Mouse (Mus musculus): Measurements from ENCODE around the gene Gm13757. TPM values are rescaled to one million over a fixed set of nuclear protein-coding genes. Genes with fewer than 3 reads are reported as not detected.
"Not testable (repeated sequence)": the region's sequence is repeated elsewhere in the genome, so short reads cannot be mapped to it uniquely, and the experiment has no call there.

Gene Gm13757
- polyA plus RNA-seq (2015; fragmentation: Nextera tagmentation; extraction: Ambion mirVana), result not detected in 2 replicates

DNA sequence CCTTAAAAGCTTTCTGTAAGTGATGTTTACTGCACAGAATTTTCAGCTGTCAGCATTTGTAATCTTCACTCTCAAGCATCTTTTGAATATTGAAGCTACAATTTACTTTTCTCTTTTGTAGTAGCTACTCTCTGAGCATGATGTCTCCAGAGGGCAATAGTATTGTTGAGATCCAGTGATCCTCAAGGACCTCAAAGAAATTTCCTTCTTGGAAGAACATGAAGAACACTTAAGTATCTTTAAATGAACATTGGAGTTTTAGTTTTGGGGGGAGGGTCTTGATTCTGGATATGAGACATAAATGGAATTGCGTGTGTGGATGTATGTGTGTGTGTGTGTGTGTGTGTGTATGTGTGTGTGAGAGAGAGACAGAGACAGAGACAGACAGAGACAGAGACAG, at the start of gene Gm13757:
Gene Gm13757 (minus strand): TSS at position 101 of the 400 bp plus-strand sequence.
- H3K36me3 ChIP-seq, result no peaks in the 10 kb centered on the region
- H3K4me3 ChIP-seq (replicated peaks), result no peak within 1 kb of the TSS
- H3K9ac ChIP-seq, result no peak within 1 kb of the TSS
- H3K9me3 ChIP-seq, result no peaks in the 10 kb centered on the region
- no peak within 1 kb of the TSS for H3K27ac ChIP-seq
- H3K4me1 ChIP-seq (replicated peaks), result no peaks in the 10 kb centered on the region
- H3K4me2 ChIP-seq (replicated peaks), result no peak within 1 kb of the TSS
- no peaks in the 10 kb centered on the region for H3K27me3 ChIP-seq (replicated peaks)
- ATAC-seq, result no peak
- WGBS, result 82% methylated on average over 1 of the region's 1 CpGs

DNA sequence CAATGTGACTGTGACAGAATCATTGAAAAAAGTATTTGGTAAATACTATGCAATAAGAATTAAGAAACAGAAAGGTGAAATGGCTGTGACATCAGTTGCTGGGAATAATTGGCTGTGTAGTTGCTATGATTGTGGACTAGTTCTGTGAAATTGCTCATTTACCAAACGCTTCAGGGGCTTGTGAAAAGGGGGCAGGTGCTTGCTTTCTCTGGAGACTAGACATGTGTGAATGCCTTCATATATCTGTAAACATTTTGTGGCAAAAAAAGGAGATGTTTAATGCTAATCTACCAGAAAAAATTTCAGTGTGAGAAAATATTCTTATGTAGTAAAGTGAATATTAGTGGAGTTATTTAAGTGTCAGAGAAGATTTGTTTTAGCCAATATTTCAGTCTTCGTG, 44.1 kb upstream of the Gm13757 start, which contains the start of gene Olfr1185-ps1:
Gene Olfr1185-ps1 (plus strand): TSS at position 301 of the 400 bp plus-strand sequence.
- Histone ChIP-seq H3K4me3 (replicated peaks) (no peak within 1 kb of the TSS), H3K4me2 (replicated peaks) (no peak within 1 kb of the TSS), H3K27me3 (replicated peaks) (no peaks in the 10 kb centered on the region), H3K4me1 (replicated peaks) (no peaks in the 10 kb centered on the region), H3K9ac (no peak within 1 kb of the TSS), H3K9me3 (no peaks in the 10 kb centered on the region), H3K36me3 (no peaks in the 10 kb centered on the region), H3K27ac (no peak within 1 kb of the TSS)
- WGBS, result 58% methylated on average over 2 of the region's 2 CpGs
- ATAC-seq, result no peak

DNA sequence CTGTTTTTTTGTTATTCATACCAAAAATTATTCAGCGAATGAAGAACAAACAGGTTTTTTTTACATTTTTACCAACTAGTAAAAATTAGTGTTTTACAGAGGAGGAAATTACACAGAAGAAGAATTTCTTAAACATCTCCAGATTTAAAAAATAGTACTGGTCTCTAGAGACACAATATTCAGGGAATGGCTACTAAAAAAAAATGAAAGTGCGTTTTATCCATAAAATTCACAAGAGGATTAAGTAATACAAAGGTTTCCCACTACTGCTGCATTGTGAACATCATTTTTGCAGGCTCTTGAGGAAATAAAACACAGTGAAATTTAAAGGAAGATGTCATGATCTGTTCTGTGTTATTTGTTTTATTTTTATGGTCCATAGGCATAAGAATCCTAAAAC, 34.4 kb upstream of the Gm13757 start, which contains the start of gene Olfr1184:
Gene Olfr1184 (plus strand): TSS at position 301 of the 400 bp plus-strand sequence.
- WGBS, result 90% methylated on average over 2 of the region's 2 CpGs
- no peak for ATAC-seq
- H3K4me3 ChIP-seq (replicated peaks), result no peak within 1 kb of the TSS
- no peaks in the 10 kb centered on the region for H3K9me3 ChIP-seq
- no peaks in the 10 kb centered on the region for H3K27me3 ChIP-seq (replicated peaks)
- no peaks in the 10 kb centered on the region for H3K36me3 ChIP-seq
- no peaks in the 10 kb centered on the region for H3K4me1 ChIP-seq (replicated peaks)
- H3K4me2 ChIP-seq (replicated peaks), result no peak within 1 kb of the TSS
- H3K9ac ChIP-seq, result no peak within 1 kb of the TSS
- no peak within 1 kb of the TSS for H3K27ac ChIP-seq

DNA sequence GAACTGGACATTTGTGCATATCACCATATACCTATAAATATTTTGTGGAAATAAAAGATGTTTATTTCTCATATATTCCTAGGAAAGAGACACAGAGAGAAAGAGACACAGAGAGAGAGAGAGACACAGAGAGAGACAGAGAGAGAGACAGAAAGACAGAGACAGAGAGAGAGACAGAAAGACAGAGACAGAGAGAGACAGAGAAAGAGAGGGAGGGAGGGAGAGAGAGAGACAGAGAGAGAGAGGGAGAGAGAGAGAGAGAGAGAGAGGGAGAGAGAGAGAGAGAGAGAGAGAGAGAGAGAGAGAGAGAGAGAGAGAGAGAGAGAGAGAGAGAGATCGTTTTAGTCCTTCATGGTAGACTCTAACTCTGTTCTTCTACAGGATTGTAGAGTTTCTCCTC, 5.6 kb upstream of the Gm13757 start, which contains the start of gene Olfr1183:
Gene Olfr1183 (plus strand): TSS at position 301 of the 400 bp plus-strand sequence.
- ATAC-seq; H3K9ac ChIP-seq; H3K4me2 ChIP-seq (replicated peaks); H3K27ac ChIP-seq; H3K4me1 ChIP-seq (replicated peaks); H3K27me3 ChIP-seq (replicated peaks); H3K4me3 ChIP-seq (replicated peaks); H3K36me3 ChIP-seq; H3K9me3 ChIP-seq: not testable (repeated sequence)
- WGBS, result 85% methylated on average over 1 of the region's 1 CpGs

DNA sequence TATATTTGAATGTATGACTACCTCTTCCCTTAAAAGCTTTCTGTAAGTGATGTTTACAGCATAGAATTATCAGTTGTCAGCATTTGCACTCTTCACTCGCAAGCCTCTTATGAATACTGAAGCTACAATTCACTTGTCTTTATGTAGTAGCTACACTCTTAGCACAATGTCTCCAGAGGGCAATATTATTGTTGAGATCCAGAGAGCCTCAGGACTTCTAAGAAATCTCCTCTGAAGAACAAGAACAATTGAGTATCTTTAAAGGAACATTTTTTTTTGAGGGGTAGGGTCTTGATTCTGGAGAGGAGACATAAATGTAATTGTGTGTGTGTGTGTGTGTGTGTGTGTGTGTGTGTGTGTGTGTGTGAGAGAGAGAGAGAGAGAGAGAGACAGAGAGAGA, 22.9 kb downstream of the Gm13757 start, which contains the start of gene Olfr1181:
Gene Olfr1181 (minus strand): TSS at position 101 of the 400 bp plus-strand sequence.
- WGBS, result 79% methylated on average over 1 of the region's 1 CpGs
- Histone ChIP-seq H3K9ac (no peak within 1 kb of the TSS), H3K4me1 (replicated peaks) (no peaks in the 10 kb centered on the region), H3K4me2 (replicated peaks) (no peak within 1 kb of the TSS), H3K36me3 (no peaks in the 10 kb centered on the region), H3K9me3 (no peaks in the 10 kb centered on the region), H3K4me3 (replicated peaks) (no peak within 1 kb of the TSS), H3K27me3 (replicated peaks) (no peaks in the 10 kb centered on the region), H3K27ac (no peak within 1 kb of the TSS)
- no peak for ATAC-seq

DNA sequence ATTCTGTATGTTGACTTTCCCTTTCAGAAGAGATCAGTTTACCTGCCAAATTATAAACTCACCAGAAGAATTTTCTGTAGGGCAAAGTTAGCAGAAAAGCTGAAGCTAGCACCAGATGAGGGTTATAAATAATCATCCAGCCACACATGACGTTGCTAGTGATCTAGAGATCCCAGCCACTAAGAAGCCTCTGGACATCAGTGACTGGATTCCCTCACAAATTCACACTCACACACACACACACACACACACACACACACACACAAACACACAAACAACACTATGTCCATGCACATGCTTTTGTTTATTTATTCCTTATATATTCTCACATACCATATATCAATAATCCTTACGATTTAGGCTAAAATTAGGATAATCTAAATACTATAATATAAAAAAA, 29.9 kb downstream of the Gm13757 start, which contains the start of gene Olfr1180:
Gene Olfr1180 (minus strand): TSS at position 101 of the 400 bp plus-strand sequence.
- H3K9ac ChIP-seq, result no peak within 1 kb of the TSS
- no peaks in the 10 kb centered on the region for H3K4me1 ChIP-seq (replicated peaks)
- no peaks in the 10 kb centered on the region for H3K27me3 ChIP-seq (replicated peaks)
- H3K9me3 ChIP-seq, result no peaks in the 10 kb centered on the region
- ATAC-seq, result no peak
- WGBS, result 70% methylated on average over 2 of the region's 2 CpGs
- no peaks in the 10 kb centered on the region for H3K36me3 ChIP-seq
- H3K27ac ChIP-seq, result no peak within 1 kb of the TSS
- no peak within 1 kb of the TSS for H3K4me3 ChIP-seq (replicated peaks)
- no peak within 1 kb of the TSS for H3K4me2 ChIP-seq (replicated peaks)

DNA sequence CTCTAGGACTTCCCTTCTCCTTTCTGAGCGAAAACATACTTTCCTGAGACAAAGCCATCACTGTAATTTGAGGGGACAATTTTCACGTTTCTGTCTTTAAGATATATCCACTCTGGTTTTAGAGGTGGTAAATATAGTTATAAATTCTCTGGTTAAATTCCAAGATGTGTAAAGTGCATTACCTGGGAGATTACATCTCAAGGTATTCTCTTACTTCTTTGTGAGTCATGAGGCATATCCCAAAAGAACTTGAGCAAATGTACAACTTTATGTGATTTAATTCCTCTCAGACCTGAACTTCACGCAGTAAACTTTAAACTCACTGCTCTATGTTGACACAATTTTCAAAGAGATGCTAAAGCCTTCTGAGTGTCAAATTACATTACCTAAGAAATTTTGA, 42.6 kb downstream of the Gm13757 start, which contains the start of gene Olfr1179:
Gene Olfr1179 (minus strand): TSS at position 101 of the 400 bp plus-strand sequence.
- WGBS, result 69% methylated on average over 3 of the region's 3 CpGs
- Histone ChIP-seq H3K36me3 (no peaks in the 10 kb centered on the region), H3K4me3 (replicated peaks) (no peak within 1 kb of the TSS), H3K27me3 (replicated peaks) (no peaks in the 10 kb centered on the region), H3K4me2 (replicated peaks) (no peak within 1 kb of the TSS), H3K4me1 (replicated peaks) (no peaks in the 10 kb centered on the region), H3K9me3 (no peaks in the 10 kb centered on the region), H3K27ac (no peak within 1 kb of the TSS), H3K9ac (no peak within 1 kb of the TSS)
- ATAC-seq, result no peak

Other genes starting within 250 kb of the Gm13757 start
- not detected in 2 replicates for gene Olfr1170, start 220.8 kb downstream of the Gm13757 start, polyA plus RNA-seq (2015; fragmentation: Nextera tagmentation; extraction: Ambion mirVana)
- gene Olfr1173, start 169.3 kb downstream of the Gm13757 start, polyA plus RNA-seq (2015; fragmentation: Nextera tagmentation; extraction: Ambion mirVana), result not detected in 2 replicates
- gene Olfr1174-ps, start 134.0 kb downstream of the Gm13757 start, polyA plus RNA-seq (2015; fragmentation: Nextera tagmentation; extraction: Ambion mirVana), result not detected in 2 replicates
- not detected in 2 replicates for gene Olfr1175-ps, start 121.9 kb downstream of the Gm13757 start, polyA plus RNA-seq (2015; fragmentation: Nextera tagmentation; extraction: Ambion mirVana)
- gene Olfr1176, start 112.4 kb downstream of the Gm13757 start, polyA plus RNA-seq (2015; fragmentation: Nextera tagmentation; extraction: Ambion mirVana), result not detected in 2 replicates
- gene Olfr1177-ps, start 102.6 kb downstream of the Gm13757 start, polyA plus RNA-seq (2015; fragmentation: Nextera tagmentation; extraction: Ambion mirVana), result not detected in 2 replicates
- not detected in 2 replicates for gene Olfr1178, start 62.1 kb downstream of the Gm13757 start, polyA plus RNA-seq (2015; fragmentation: Nextera tagmentation; extraction: Ambion mirVana)
- not detected in 2 replicates for gene Olfr1179, start 42.7 kb downstream of the Gm13757 start, polyA plus RNA-seq (2015; fragmentation: Nextera tagmentation; extraction: Ambion mirVana)
- gene Olfr1180, start 30.0 kb downstream of the Gm13757 start, polyA plus RNA-seq (2015; fragmentation: Nextera tagmentation; extraction: Ambion mirVana), result not detected in 2 replicates
- gene Olfr1181, start 23.0 kb downstream of the Gm13757 start, polyA plus RNA-seq (2015; fragmentation: Nextera tagmentation; extraction: Ambion mirVana), result not detected in 2 replicates
- gene Olfr1183, start 5.7 kb upstream of the Gm13757 start, polyA plus RNA-seq (2015; fragmentation: Nextera tagmentation; extraction: Ambion mirVana), result not detected in 2 replicates
- gene Olfr1184, start 34.5 kb upstream of the Gm13757 start, polyA plus RNA-seq (2015; fragmentation: Nextera tagmentation; extraction: Ambion mirVana), result not detected in 2 replicates
- not detected in 2 replicates for gene Olfr1185-ps1, start 44.2 kb upstream of the Gm13757 start, polyA plus RNA-seq (2015; fragmentation: Nextera tagmentation; extraction: Ambion mirVana)
- not detected in 2 replicates for gene Olfr1186, start 69.4 kb upstream of the Gm13757 start, polyA plus RNA-seq (2015; fragmentation: Nextera tagmentation; extraction: Ambion mirVana)
- gene Olfr1188, start 107.8 kb upstream of the Gm13757 start, polyA plus RNA-seq (2015; fragmentation: Nextera tagmentation; extraction: Ambion mirVana), result not detected in 2 replicates
- not detected in 2 replicates for gene Olfr1189, start 137.3 kb upstream of the Gm13757 start, polyA plus RNA-seq (2015; fragmentation: Nextera tagmentation; extraction: Ambion mirVana)
- gene Olfr1191-ps1, start 191.4 kb upstream of the Gm13757 start, polyA plus RNA-seq (2015; fragmentation: Nextera tagmentation; extraction: Ambion mirVana), result not detected in 2 replicates
- not detected in 2 replicates for gene Olfr1192-ps1, start 199.4 kb upstream of the Gm13757 start, polyA plus RNA-seq (2015; fragmentation: Nextera tagmentation; extraction: Ambion mirVana)
- not detected in 2 replicates for gene Olfr1193, start 226.5 kb upstream of the Gm13757 start, polyA plus RNA-seq (2015; fragmentation: Nextera tagmentation; extraction: Ambion mirVana)
- gene Olfr1195, start 240.1 kb upstream of the Gm13757 start, polyA plus RNA-seq (2015; fragmentation: Nextera tagmentation; extraction: Ambion mirVana), result not detected in 2 replicates